Mouse (Mus musculus): ENCODE measurements around the gene Ormdl3. TPM values are rescaled to one million over a fixed set of nuclear protein-coding genes. Genes with fewer than 3 reads are reported as not detected.

Gene Ormdl3
- total and polyA plus RNA-seq, 3 experiments = 52.7 to 93.7 TPM; not detected in 1

GRCm38 (mm10) chr11:98588833-98589281 lies 1.7 kb upstream of the Ormdl3 start:
- peak overlapping the region; percentile 98 for H3K27ac ChIP-seq (ENCODE audit: control insufficient read depth, low read depth, low read length)
- H3K79me2 ChIP-seq (ENCODE audit: control insufficient read depth, insufficient read depth, low read length, poor library complexity) = peaks cover 30% of the 10 kb centered on the region
- peaks cover 28 to 42% of the 10 kb centered on the region in 2 experiments for H3K4me1 ChIP-seq (ENCODE audit: control insufficient read depth in 1 of 2, insufficient read depth in 2 of 2, low read length in 2 of 2)
- DNase-seq (ENCODE audit: low read depth, low spot score) = peak; percentile 73
- H3K9ac ChIP-seq (ENCODE audit: control insufficient read depth, low read depth, low read length, poor library complexity, severe bottlenecking) = peak overlapping the region; percentile 70
- H3K36me3 ChIP-seq (ENCODE audit: control insufficient read depth in 1 of 2, insufficient read depth in 2 of 2, low read length in 2 of 2) = peaks cover 0 to 36% of the 10 kb centered on the region in 2 experiments; a peak in 2 of 4 replicates
- H3K4me3 ChIP-seq (ENCODE audit: control insufficient read depth in 1 of 2, insufficient read depth in 1 of 2, low read depth in 2 of 2, low read length in 2 of 2) = peak overlapping the region; percentile 63 to 77
- peak; percentile 56; the same call in 1 of the 2 replicates for TF ChIP-seq CHD1 (IDR thresholded peaks at IDR 0.05; ENCODE audit: low read depth, low read length)
- TF ChIP-seq RAD21 (IDR thresholded peaks at IDR 0.05; ENCODE audit: low read depth, low read length) = no peak
- no peak for TF ChIP-seq CHD2 (IDR thresholded peaks at IDR 0.05; ENCODE audit: low read length)
- TF ChIP-seq MAFK (IDR thresholded peaks at IDR 0.05; ENCODE audit: borderline replicate concordance, low read depth, low read length) = no peak
- TF ChIP-seq SMC3 (IDR thresholded peaks at IDR 0.05; ENCODE audit: low read depth, low read length) = no peak
- TF ChIP-seq TCF12 (IDR thresholded peaks at IDR 0.05; ENCODE audit: low read depth, low read length) = no peak; the same call in 1 of the 2 replicates
- TF ChIP-seq NELFE (IDR thresholded peaks at IDR 0.05; ENCODE audit: low read depth, low read length) = no peak
- TF ChIP-seq JUND (IDR thresholded peaks at IDR 0.05; ENCODE audit: low read depth, low read length) = 0 out of 2 replicates have a peak, but pooled peaks have one; percentile 3
- no peak for TF ChIP-seq UBTF (IDR thresholded peaks at IDR 0.05; ENCODE audit: borderline replicate concordance, insufficient read depth, low read depth, low read length)
- no peak; the same call in 1 of the 2 replicates for TF ChIP-seq ETS1 (IDR thresholded peaks at IDR 0.05; ENCODE audit: low read depth, low read length)
- TF ChIP-seq POLR2AphosphoS2 (IDR thresholded peaks at IDR 0.05; ENCODE audit: low read length) = no peak
- no peak for TF ChIP-seq MYB (IDR thresholded peaks at IDR 0.05; ENCODE audit: low read depth, low read length)
- TF ChIP-seq NRF1 (IDR thresholded peaks at IDR 0.05; ENCODE audit: insufficient read depth, low read depth, low read length, poor library complexity, severe bottlenecking) = no peak
- peak; percentile 18; the same call in 1 of the 2 replicates for TF ChIP-seq MYC (IDR thresholded peaks at IDR 0.05; ENCODE audit: low read depth, low read length)
- TF ChIP-seq GATA1 (IDR thresholded peaks at IDR 0.05; ENCODE audit: low read depth, low read length) = no peak
- peak; percentile 31; the same call in 1 of the 2 replicates for TF ChIP-seq RCOR1 (IDR thresholded peaks at IDR 0.05; ENCODE audit: low read depth, low read length)
- no peak for TF ChIP-seq ZC3H11A (IDR thresholded peaks at IDR 0.05; ENCODE audit: low read depth, low read length)
- no peak for TF ChIP-seq POLR2A (IDR thresholded peaks at IDR 0.05; ENCODE audit: control insufficient read depth in 1 of 2, insufficient read depth in 1 of 2, low read depth in 1 of 2, low read length in 2 of 2, poor library complexity in 1 of 2)
- no peak for TF ChIP-seq E2F4 (IDR thresholded peaks at IDR 0.05; ENCODE audit: borderline replicate concordance, low read depth, low read length)
- peak; percentile 89 for TF ChIP-seq ZNF384 (IDR thresholded peaks at IDR 0.05; ENCODE audit: low read depth, low read length)
- TF ChIP-seq ELF1 (IDR thresholded peaks at IDR 0.05; ENCODE audit: low read depth, low read length) = no peak
- 0 out of 4 replicates have a peak, but pooled peaks of 1 of the 2 experiments have one; percentile 12 for TF ChIP-seq EP300 (IDR thresholded peaks at IDR 0.05; ENCODE audit: low read depth in 1 of 2, low read length in 2 of 2)
- no peak for TF ChIP-seq USF2 (IDR thresholded peaks at IDR 0.05; ENCODE audit: borderline replicate concordance in 1 of 2, insufficient read depth in 1 of 2, low read depth in 1 of 2, low read length in 2 of 2)
- no peak for TF ChIP-seq ZMIZ1 (IDR thresholded peaks at IDR 0.05; ENCODE audit: low read depth, low read length)
- TF ChIP-seq ZKSCAN1 (IDR thresholded peaks at IDR 0.05; ENCODE audit: low read depth, low read length) = 0 out of 2 replicates have a peak, but pooled peaks have one; percentile 42
- no peak for TF ChIP-seq TAL1 (IDR thresholded peaks at IDR 0.05; ENCODE audit: low read length)
- TF ChIP-seq GABPA (IDR thresholded peaks at IDR 0.05; ENCODE audit: low read depth, low read length) = no peak
- peak; percentile 96 for TF ChIP-seq MEF2A (IDR thresholded peaks at IDR 0.05; ENCODE audit: extremely low read depth, insufficient replicate concordance, low read depth, low read length, poor library complexity, severe bottlenecking)
- TF ChIP-seq MXI1 (IDR thresholded peaks at IDR 0.05; ENCODE audit: low read depth, low read length) = no peak
- TF ChIP-seq CTCF (IDR thresholded peaks at IDR 0.05 in 2 of 3, conservative IDR thresholded peaks at IDR 0.05 in 1 of 3; ENCODE audit: control insufficient read depth in 1 of 3, insufficient read depth in 1 of 3, low read depth in 2 of 3, low read length in 3 of 3, poor library complexity in 1 of 3, severe bottlenecking in 1 of 3) = no peak
- TF ChIP-seq USF1 (IDR thresholded peaks at IDR 0.05; ENCODE audit: low read depth, low read length) = no peak
- TF ChIP-seq KAT2A (conservative IDR thresholded peaks at IDR 0.05; ENCODE audit: low read depth, low read length) = no peak
- no peak; the same call in 1 of the 2 replicates for TF ChIP-seq MAZ (IDR thresholded peaks at IDR 0.05; ENCODE audit: low read depth, low read length)
- peak; percentile 32; the same call in 1 of the 2 replicates for TF ChIP-seq MAX (IDR thresholded peaks at IDR 0.05; ENCODE audit: low read length)
- TF ChIP-seq TBP (IDR thresholded peaks at IDR 0.05; ENCODE audit: low read depth, low read length) = no peak
- 0 out of 2 replicates have a peak, but pooled peaks have one; percentile 33 for TF ChIP-seq POLR2AphosphoS5 (IDR thresholded peaks at IDR 0.05; ENCODE audit: borderline replicate concordance, low read depth, low read length)
- H3K27me3 ChIP-seq (ENCODE audit: control insufficient read depth in 1 of 2, insufficient read depth in 2 of 2, low read length in 2 of 2) = peaks cover 5 to 8% of the 10 kb centered on the region in 2 experiments
- H3K9me3 ChIP-seq (replicated peaks; ENCODE audit: insufficient read depth, low read length) = no peaks in the 10 kb centered on the region

Data from MEL (cell line).